Mouse (Mus musculus): Measurements from ENCODE around the gene Gm42906. TPM values are rescaled to one million over a fixed set of nuclear protein-coding genes. Genes with fewer than 3 reads are reported as not detected.

Gm42906 gene
- polyA plus RNA-seq, 1 experiment from 2014 or later: not detected

GRCm38 (mm10) chr5:151142671-151143601 lies 285.0 kb downstream of the Gm42906 start:
- Histone ChIP-seq H3K9me3 (ENCODE audit: control insufficient read depth, low read length) (no peaks in the 10 kb centered on the region), H3K4me3 (ENCODE audit: low read length) (no peak overlapping the region), H3K9ac (ENCODE audit: low read depth, low read length) (peak overlapping the region; percentile 51), H3K27me3 (replicated peaks; ENCODE audit: control insufficient read depth, insufficient read depth, low read length) (no peaks in the 10 kb centered on the region), H3K27ac (ENCODE audit: low read length) (peak overlapping the region; percentile 82), H3K36me3 (ENCODE audit: control insufficient read depth, insufficient read depth, low read length) (no peaks in the 10 kb centered on the region), H3K4me1 (ENCODE audit: control insufficient read depth, insufficient read depth, low read length) (peaks cover 28% of the 10 kb centered on the region), H3K4me2 (ENCODE audit: low read depth, low read length) (no peak overlapping the region; the same call in 1 of the 2 replicates)
- peak; percentile 21 for ATAC-seq
- WGBS: 26% methylated on average over 11 of the region's 11 CpGs

- H3K4me3 ChIP-seq (ENCODE audit: low read length): no peak overlapping the region
- no peaks in the 10 kb centered on the region for H3K9me3 ChIP-seq (ENCODE audit: control insufficient read depth, low read length)
- H3K27ac ChIP-seq (ENCODE audit: low read length): peak overlapping the region; percentile 82; the same call in 1 of the 2 replicates
- H3K27me3 ChIP-seq (replicated peaks; ENCODE audit: control insufficient read depth, insufficient read depth, low read length): no peaks in the 10 kb centered on the region
- H3K4me1 ChIP-seq (ENCODE audit: control insufficient read depth, insufficient read depth, low read length): peaks cover 28% of the 10 kb centered on the region
- no peak overlapping the region for H3K4me2 ChIP-seq (ENCODE audit: low read depth, low read length)
- peak; percentile 74 for ATAC-seq
- WGBS: 34% methylated on average over 5 of the region's 5 CpGs
- peak overlapping the region; percentile 51; the same call in 1 of the 2 replicates for H3K9ac ChIP-seq (ENCODE audit: low read depth, low read length)
- H3K36me3 ChIP-seq (ENCODE audit: control insufficient read depth, insufficient read depth, low read length): no peaks in the 10 kb centered on the region
Observed at GRCm38 (mm10) chr5:151142241-151142640, 285.7 kb downstream of the Gm42906 start.

GRCm38 (mm10) chr5:151137901-151138300 lies 290.1 kb downstream of the Gm42906 start:
- Histone ChIP-seq H3K9me3 (ENCODE audit: control insufficient read depth, low read length) (no peaks in the 10 kb centered on the region), H3K27me3 (replicated peaks; ENCODE audit: control insufficient read depth, insufficient read depth, low read length) (no peaks in the 10 kb centered on the region), H3K27ac (ENCODE audit: low read length) (no peak overlapping the region), H3K9ac (ENCODE audit: low read depth, low read length) (no peak overlapping the region), H3K4me1 (ENCODE audit: control insufficient read depth, insufficient read depth, low read length) (peaks cover 14% of the 10 kb centered on the region), H3K36me3 (ENCODE audit: control insufficient read depth, insufficient read depth, low read length) (no peaks in the 10 kb centered on the region), H3K4me3 (ENCODE audit: low read length) (no peak overlapping the region), H3K4me2 (ENCODE audit: low read depth, low read length) (no peak overlapping the region)
- 72% methylated on average over 5 of the region's 5 CpGs for WGBS
- ATAC-seq: no peak

GRCm38 (mm10) chr5:151137311-151137710 lies 290.7 kb downstream of the Gm42906 start:
- H3K27me3 ChIP-seq (replicated peaks; ENCODE audit: control insufficient read depth, insufficient read depth, low read length): no peaks in the 10 kb centered on the region
- no peaks in the 10 kb centered on the region for H3K36me3 ChIP-seq (ENCODE audit: control insufficient read depth, insufficient read depth, low read length)
- no peak overlapping the region for H3K9ac ChIP-seq (ENCODE audit: low read depth, low read length)
- peaks cover 10% of the 10 kb centered on the region for H3K4me1 ChIP-seq (ENCODE audit: control insufficient read depth, insufficient read depth, low read length)
- ATAC-seq: no peak
- H3K4me2 ChIP-seq (ENCODE audit: low read depth, low read length): no peak overlapping the region
- WGBS: 68% methylated on average over 4 of the region's 4 CpGs
- H3K4me3 ChIP-seq (ENCODE audit: low read length): no peak overlapping the region
- no peak overlapping the region for H3K27ac ChIP-seq (ENCODE audit: low read length)
- no peaks in the 10 kb centered on the region for H3K9me3 ChIP-seq (ENCODE audit: control insufficient read depth, low read length)

- H3K4me2 ChIP-seq (ENCODE audit: low read depth, low read length): no peak overlapping the region
- no peaks in the 10 kb centered on the region for H3K27me3 ChIP-seq (replicated peaks; ENCODE audit: control insufficient read depth, insufficient read depth, low read length)
- H3K9ac ChIP-seq (ENCODE audit: low read depth, low read length): no peak overlapping the region
- H3K36me3 ChIP-seq (ENCODE audit: control insufficient read depth, insufficient read depth, low read length): no peaks in the 10 kb centered on the region
- 0 out of 2 replicates have a peak, but pooled peaks cover 3% of the 10 kb centered on the region for H3K4me1 ChIP-seq (ENCODE audit: control insufficient read depth, insufficient read depth, low read length)
- WGBS: 54% methylated on average over 6 of the region's 6 CpGs
- no peak overlapping the region for H3K4me3 ChIP-seq (ENCODE audit: low read length)
- no peaks in the 10 kb centered on the region for H3K9me3 ChIP-seq (ENCODE audit: control insufficient read depth, low read length)
- H3K27ac ChIP-seq (ENCODE audit: low read length): peak overlapping the region; percentile 8; the same call in 1 of the 2 replicates
- ATAC-seq: peak; percentile 72
Observed at GRCm38 (mm10) chr5:151135965-151136364, 292.0 kb downstream of the Gm42906 start.

- Histone ChIP-seq H3K4me1 (ENCODE audit: control insufficient read depth, insufficient read depth, low read length) (0 out of 2 replicates have a peak, but pooled peaks cover 3% of the 10 kb centered on the region), H3K4me3 (ENCODE audit: low read length) (no peak overlapping the region), H3K9me3 (ENCODE audit: control insufficient read depth, low read length) (no peaks in the 10 kb centered on the region), H3K4me2 (ENCODE audit: low read depth, low read length) (no peak overlapping the region), H3K36me3 (ENCODE audit: control insufficient read depth, insufficient read depth, low read length) (no peaks in the 10 kb centered on the region), H3K9ac (ENCODE audit: low read depth, low read length) (no peak overlapping the region), H3K27me3 (replicated peaks; ENCODE audit: control insufficient read depth, insufficient read depth, low read length) (no peaks in the 10 kb centered on the region), H3K27ac (ENCODE audit: low read length) (peak overlapping the region; percentile 45; the same call in 1 of the 2 replicates)
- 49% methylated on average over 8 of the region's 8 CpGs for WGBS
- 0 out of 2 replicates have a peak, but pooled peaks have one; percentile 55 for ATAC-seq
Observed at GRCm38 (mm10) chr5:151135078-151135826, 292.7 kb downstream of the Gm42906 start.

GRCm38 (mm10) chr5:151134202-151134601 lies 293.8 kb downstream of the Gm42906 start:
- Histone ChIP-seq H3K27ac (ENCODE audit: low read length) (no peak overlapping the region), H3K9me3 (ENCODE audit: control insufficient read depth, low read length) (no peaks in the 10 kb centered on the region), H3K36me3 (ENCODE audit: control insufficient read depth, insufficient read depth, low read length) (no peaks in the 10 kb centered on the region), H3K27me3 (replicated peaks; ENCODE audit: control insufficient read depth, insufficient read depth, low read length) (no peaks in the 10 kb centered on the region), H3K4me3 (ENCODE audit: low read length) (no peak overlapping the region), H3K4me1 (ENCODE audit: control insufficient read depth, insufficient read depth, low read length) (0 out of 2 replicates have a peak, but pooled peaks cover 3% of the 10 kb centered on the region), H3K9ac (ENCODE audit: low read depth, low read length) (no peak overlapping the region), H3K4me2 (ENCODE audit: low read depth, low read length) (no peak overlapping the region)
- WGBS: 94% methylated on average over 4 of the region's 4 CpGs
- ATAC-seq: no peak

GRCm38 (mm10) chr5:151133744-151134143 lies 294.2 kb downstream of the Gm42906 start:
- ATAC-seq: peak; percentile 37; the same call in 1 of the 2 replicates
- Histone ChIP-seq H3K4me2 (ENCODE audit: low read depth, low read length) (no peak overlapping the region), H3K36me3 (ENCODE audit: control insufficient read depth, insufficient read depth, low read length) (no peaks in the 10 kb centered on the region), H3K27me3 (replicated peaks; ENCODE audit: control insufficient read depth, insufficient read depth, low read length) (no peaks in the 10 kb centered on the region), H3K9me3 (ENCODE audit: control insufficient read depth, low read length) (no peaks in the 10 kb centered on the region), H3K4me3 (ENCODE audit: low read length) (no peak overlapping the region), H3K9ac (ENCODE audit: low read depth, low read length) (no peak overlapping the region), H3K27ac (ENCODE audit: low read length) (no peak overlapping the region), H3K4me1 (ENCODE audit: control insufficient read depth, insufficient read depth, low read length) (0 out of 2 replicates have a peak, but pooled peaks cover 3% of the 10 kb centered on the region)
- 88% methylated on average over 14 of the region's 14 CpGs for WGBS

GRCm38 (mm10) chr5:151129762-151130161 lies 298.2 kb downstream of the Gm42906 start:
- peak overlapping the region; percentile 3; the same call in 1 of the 2 replicates for H3K27ac ChIP-seq (ENCODE audit: low read length)
- no peak overlapping the region for H3K9ac ChIP-seq (ENCODE audit: low read depth, low read length)
- no peaks in the 10 kb centered on the region for H3K27me3 ChIP-seq (replicated peaks; ENCODE audit: control insufficient read depth, insufficient read depth, low read length)
- H3K9me3 ChIP-seq (ENCODE audit: control insufficient read depth, low read length): no peaks in the 10 kb centered on the region
- 55% methylated on average over 2 of the region's 2 CpGs for whole genome bisulfite sequencing
- H3K36me3 ChIP-seq (ENCODE audit: control insufficient read depth, insufficient read depth, low read length): no peaks in the 10 kb centered on the region
- no peak overlapping the region for H3K4me2 ChIP-seq (ENCODE audit: low read depth, low read length)
- ATAC-seq: no peak
- no peak overlapping the region for H3K4me3 ChIP-seq (ENCODE audit: low read length)
- H3K4me1 ChIP-seq (ENCODE audit: control insufficient read depth, insufficient read depth, low read length): no peaks in the 10 kb centered on the region

All from intestine, embryonic 16.5 days (tissue).